Mouse (Mus musculus): ENCODE data around the gene Krtap9-3. TPM values are rescaled to one million over a fixed set of nuclear protein-coding genes. Genes with fewer than 3 reads are reported as not detected.
"Not testable (repeated sequence)": the region's sequence is repeated elsewhere in the genome, so short reads cannot be mapped to it uniquely, and the experiment has no call there.

Gene Krtap9-3
- not detected in 2 replicates for polyA plus RNA-seq (2014; fragmentation: Nextera tagmentation; extraction: Ambion mirVana)

GRCm38 (mm10) chr11:99597742-99598141, at the start of gene Krtap9-3:
Krtap9-3 (minus strand) TSS chr11:99598105.
- not testable (repeated sequence) for H3K4me3 ChIP-seq (replicated peaks; ENCODE audit: low read depth, low read length); H3K9ac ChIP-seq (replicated peaks; ENCODE audit: low read length); ATAC-seq (ENCODE audit: low FRiP score, low TSS enrichment); H3K4me2 ChIP-seq (ENCODE audit: low read length); DNase-seq; H3K36me3 ChIP-seq (ENCODE audit: control insufficient read depth, insufficient read depth, low read length); H3K9me3 ChIP-seq (ENCODE audit: control insufficient read depth, low read length); H3K4me1 ChIP-seq (ENCODE audit: control insufficient read depth, insufficient read depth, low read length); H3K27ac ChIP-seq (replicated peaks; ENCODE audit: low read depth, low read length); H3K27me3 ChIP-seq (ENCODE audit: control insufficient read depth, insufficient read depth, low read length)
- 87% methylated on average over 6 of the region's 6 CpGs for WGBS

DNA sequence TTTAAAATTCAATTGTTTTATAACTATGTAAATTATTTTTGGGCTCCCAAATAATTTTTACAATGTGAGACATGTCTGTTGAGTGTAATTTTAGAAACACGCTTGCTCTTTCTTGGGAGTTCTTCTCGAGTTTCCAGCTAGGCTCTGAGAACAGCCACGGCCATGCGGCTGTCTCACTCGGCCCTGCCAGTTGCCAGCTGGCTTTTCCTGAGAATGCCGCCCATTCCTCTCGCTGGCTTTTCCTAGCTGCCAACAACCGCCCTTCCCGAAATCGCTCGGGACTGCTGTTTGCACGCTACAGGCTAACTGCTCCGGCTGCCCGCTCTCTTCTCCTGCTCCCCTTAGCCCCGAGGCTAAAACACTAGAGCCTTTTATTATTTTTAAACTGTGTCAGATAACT, 48.5 kb upstream of the Krtap9-3 start:
- Histone ChIP-seq H3K27ac (replicated peaks; ENCODE audit: low read depth, low read length) (no peak overlapping the region), H3K4me2 (ENCODE audit: low read length) (no peak overlapping the region), H3K4me1 (ENCODE audit: control insufficient read depth, insufficient read depth, low read length) (no peaks in the 10 kb centered on the region), H3K9ac (replicated peaks; ENCODE audit: low read length) (no peak overlapping the region), H3K4me3 (replicated peaks; ENCODE audit: low read depth, low read length) (no peak overlapping the region), H3K36me3 (ENCODE audit: control insufficient read depth, insufficient read depth, low read length) (no peaks in the 10 kb centered on the region), H3K9me3 (ENCODE audit: control insufficient read depth, low read length) (no peaks in the 10 kb centered on the region), H3K27me3 (ENCODE audit: control insufficient read depth, insufficient read depth, low read length) (no peaks in the 10 kb centered on the region)
- DNase-seq (no peak), ATAC-seq (ENCODE audit: low FRiP score, low TSS enrichment) (no peak)
- 90% methylated on average over 15 of the region's 15 CpGs for WGBS

- no peaks in the 10 kb centered on the region for H3K27me3 ChIP-seq (ENCODE audit: control insufficient read depth, insufficient read depth, low read length)
- no peak overlapping the region for H3K9ac ChIP-seq (replicated peaks; ENCODE audit: low read length)
- no peaks in the 10 kb centered on the region for H3K9me3 ChIP-seq (ENCODE audit: control insufficient read depth, low read length)
- ATAC-seq (ENCODE audit: low FRiP score, low TSS enrichment) (no peak), DNase-seq (no peak)
- no peaks in the 10 kb centered on the region for H3K36me3 ChIP-seq (ENCODE audit: control insufficient read depth, insufficient read depth, low read length)
- H3K4me1 ChIP-seq (ENCODE audit: control insufficient read depth, insufficient read depth, low read length): no peaks in the 10 kb centered on the region
- H3K27ac ChIP-seq (replicated peaks; ENCODE audit: low read depth, low read length): no peak overlapping the region
- H3K4me3 ChIP-seq (replicated peaks; ENCODE audit: low read depth, low read length): no peak overlapping the region
- 78% methylated on average over 3 of the region's 3 CpGs for WGBS
- no peak overlapping the region for H3K4me2 ChIP-seq (ENCODE audit: low read length)
These were observed 46.4 kb upstream of the Krtap9-3 start for GRCm38 (mm10) chr11:99644351-99644750.

DNA sequence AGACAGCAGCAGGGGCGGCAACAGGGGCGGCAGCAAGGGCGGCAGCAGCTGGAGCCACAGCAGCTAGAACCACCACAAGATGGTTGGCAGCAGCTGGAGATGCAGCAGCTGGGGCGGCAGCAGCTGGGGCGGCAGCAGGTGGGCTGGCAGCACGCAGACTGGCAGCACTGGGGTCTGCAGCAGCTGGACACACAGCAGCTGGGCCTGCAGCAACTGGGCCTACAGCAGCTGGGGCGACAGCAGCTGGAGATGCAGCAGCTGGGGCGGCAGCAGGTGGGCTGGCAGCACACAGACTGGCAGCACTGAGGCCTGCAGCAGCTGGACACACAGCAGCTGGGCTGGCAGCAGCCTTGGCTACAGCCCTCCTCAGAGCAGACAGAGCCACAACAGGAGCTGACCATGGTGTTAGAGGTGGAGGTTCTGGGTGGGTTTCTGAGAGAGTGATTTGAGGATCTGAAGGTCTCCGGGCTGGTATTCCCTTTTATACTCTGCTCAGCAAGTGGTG, 45.8 kb upstream of the Krtap9-3 start, which contains the start of gene Krtap4-7:
Gene Krtap4-7 (minus strand): TSS at position 455 of the 505 bp plus-strand sequence.
- H3K9me3 ChIP-seq (ENCODE audit: control insufficient read depth, low read length); ATAC-seq (ENCODE audit: low FRiP score, low TSS enrichment); DNase-seq; H3K9ac ChIP-seq (replicated peaks; ENCODE audit: low read length); H3K27ac ChIP-seq (replicated peaks; ENCODE audit: low read depth, low read length); H3K4me2 ChIP-seq (ENCODE audit: low read length); H3K4me3 ChIP-seq (replicated peaks; ENCODE audit: low read depth, low read length); H3K36me3 ChIP-seq (ENCODE audit: control insufficient read depth, insufficient read depth, low read length); H3K4me1 ChIP-seq (ENCODE audit: control insufficient read depth, insufficient read depth, low read length); H3K27me3 ChIP-seq (ENCODE audit: control insufficient read depth, insufficient read depth, low read length): not testable (repeated sequence)
- 84% methylated on average over 9 of the region's 9 CpGs for WGBS

GRCm38 (mm10) chr11:99640926-99641325, 43.0 kb upstream of the Krtap9-3 start:
- H3K4me3 ChIP-seq (replicated peaks; ENCODE audit: low read depth, low read length): no peak overlapping the region
- ATAC-seq (ENCODE audit: low FRiP score, low TSS enrichment): no peak
- no peaks in the 10 kb centered on the region for H3K4me1 ChIP-seq (ENCODE audit: control insufficient read depth, insufficient read depth, low read length)
- H3K36me3 ChIP-seq (ENCODE audit: control insufficient read depth, insufficient read depth, low read length): no peaks in the 10 kb centered on the region
- no peak overlapping the region for H3K9ac ChIP-seq (replicated peaks; ENCODE audit: low read length)
- no peaks in the 10 kb centered on the region for H3K9me3 ChIP-seq (ENCODE audit: control insufficient read depth, low read length)
- 45% methylated on average over 1 of the region's 1 CpGs for WGBS
- no peaks in the 10 kb centered on the region for H3K27me3 ChIP-seq (ENCODE audit: control insufficient read depth, insufficient read depth, low read length)
- no peak for DNase-seq
- no peak overlapping the region for H3K27ac ChIP-seq (replicated peaks; ENCODE audit: low read depth, low read length)
- H3K4me2 ChIP-seq (ENCODE audit: low read length): no peak overlapping the region

DNA sequence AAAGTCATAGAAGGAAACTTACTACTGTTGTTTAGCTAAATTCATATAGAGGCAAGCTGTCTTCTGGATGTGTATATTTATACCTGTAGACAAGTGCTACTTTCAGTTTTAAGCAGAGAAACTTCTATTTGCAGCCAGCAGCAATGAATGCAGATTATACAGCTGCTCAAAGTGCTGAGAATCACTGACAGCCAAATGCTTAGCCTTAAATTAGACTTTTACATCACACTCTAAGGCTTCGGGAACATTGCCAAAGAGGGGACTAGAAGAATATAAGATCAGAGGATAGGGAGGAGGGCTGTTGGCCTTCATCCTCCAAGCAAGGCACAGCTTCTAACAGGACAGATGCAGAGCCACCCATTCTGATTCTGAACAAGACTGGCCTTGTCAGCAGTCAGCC, 39.2 kb upstream of the Krtap9-3 start:
- no peaks in the 10 kb centered on the region for H3K27me3 ChIP-seq (ENCODE audit: control insufficient read depth, insufficient read depth, low read length)
- no peak overlapping the region for H3K4me3 ChIP-seq (replicated peaks; ENCODE audit: low read depth, low read length)
- no peak overlapping the region for H3K27ac ChIP-seq (replicated peaks; ENCODE audit: low read depth, low read length)
- no peaks in the 10 kb centered on the region for H3K9me3 ChIP-seq (ENCODE audit: control insufficient read depth, low read length)
- DNase-seq (no peak), ATAC-seq (ENCODE audit: low FRiP score, low TSS enrichment) (no peak)
- 67% methylated on average over 1 of the region's 1 CpGs for WGBS
- H3K36me3 ChIP-seq (ENCODE audit: control insufficient read depth, insufficient read depth, low read length): no peaks in the 10 kb centered on the region
- H3K4me2 ChIP-seq (ENCODE audit: low read length): no peak overlapping the region
- H3K4me1 ChIP-seq (ENCODE audit: control insufficient read depth, insufficient read depth, low read length): no peaks in the 10 kb centered on the region
- H3K9ac ChIP-seq (replicated peaks; ENCODE audit: low read length): no peak overlapping the region

- 33% methylated on average over 8 of the region's 8 CpGs for WGBS
- H3K9me3 ChIP-seq (ENCODE audit: control insufficient read depth, low read length): no peaks in the 10 kb centered on the region
- no peak within 1 kb of the TSS for H3K4me2 ChIP-seq (ENCODE audit: low read length)
- H3K27me3 ChIP-seq (ENCODE audit: control insufficient read depth, insufficient read depth, low read length): no peaks in the 10 kb centered on the region
- ATAC-seq (ENCODE audit: low FRiP score, low TSS enrichment) (no peak), DNase-seq (no peak)
- no peak within 1 kb of the TSS for H3K4me3 ChIP-seq (replicated peaks; ENCODE audit: low read depth, low read length)
- no peaks in the 10 kb centered on the region for H3K36me3 ChIP-seq (ENCODE audit: control insufficient read depth, insufficient read depth, low read length)
- no peaks in the 10 kb centered on the region for H3K4me1 ChIP-seq (ENCODE audit: control insufficient read depth, insufficient read depth, low read length)
- no peak within 1 kb of the TSS for H3K27ac ChIP-seq (replicated peaks; ENCODE audit: low read depth, low read length)
- H3K9ac ChIP-seq (replicated peaks; ENCODE audit: low read length): no peak within 1 kb of the TSS
These were observed 36.8 kb upstream of the Krtap9-3 start, which contains the start of gene Krtap4-2 for GRCm38 (mm10) chr11:99634653-99635134. Krtap4-2 (minus strand) TSS chr11:99635084.

DNA sequence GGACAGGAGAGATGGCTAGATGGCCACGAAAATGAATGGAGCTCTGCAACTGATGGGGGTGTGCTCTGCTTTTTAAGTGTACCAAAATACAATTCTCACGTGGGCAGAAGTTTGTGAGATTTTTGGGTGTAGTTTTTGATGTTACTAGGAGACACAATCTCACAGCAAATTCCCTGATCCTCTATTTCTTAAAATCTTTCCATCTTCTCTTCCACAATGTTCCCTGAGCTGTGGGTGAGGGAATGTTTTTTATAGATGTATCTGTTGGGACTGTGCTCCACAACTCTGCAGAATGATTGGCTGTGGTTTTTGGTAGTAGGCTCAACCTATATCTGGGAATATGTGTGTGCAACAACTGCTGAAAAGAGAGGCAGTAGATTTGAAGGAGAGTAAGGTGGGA, 35.4 kb upstream of the Krtap9-3 start:
- H3K27ac ChIP-seq (replicated peaks; ENCODE audit: low read depth, low read length): no peak overlapping the region
- H3K27me3 ChIP-seq (ENCODE audit: control insufficient read depth, insufficient read depth, low read length): no peaks in the 10 kb centered on the region
- DNase-seq (no peak), ATAC-seq (ENCODE audit: low FRiP score, low TSS enrichment) (no peak)
- WGBS: 86% methylated on average over 2 of the region's 2 CpGs
- H3K36me3 ChIP-seq (ENCODE audit: control insufficient read depth, insufficient read depth, low read length): no peaks in the 10 kb centered on the region
- H3K9ac ChIP-seq (replicated peaks; ENCODE audit: low read length): no peak overlapping the region
- no peak overlapping the region for H3K4me3 ChIP-seq (replicated peaks; ENCODE audit: low read depth, low read length)
- H3K4me1 ChIP-seq (ENCODE audit: control insufficient read depth, insufficient read depth, low read length): no peaks in the 10 kb centered on the region
- H3K9me3 ChIP-seq (ENCODE audit: control insufficient read depth, low read length): no peaks in the 10 kb centered on the region
- no peak overlapping the region for H3K4me2 ChIP-seq (ENCODE audit: low read length)

DNA sequence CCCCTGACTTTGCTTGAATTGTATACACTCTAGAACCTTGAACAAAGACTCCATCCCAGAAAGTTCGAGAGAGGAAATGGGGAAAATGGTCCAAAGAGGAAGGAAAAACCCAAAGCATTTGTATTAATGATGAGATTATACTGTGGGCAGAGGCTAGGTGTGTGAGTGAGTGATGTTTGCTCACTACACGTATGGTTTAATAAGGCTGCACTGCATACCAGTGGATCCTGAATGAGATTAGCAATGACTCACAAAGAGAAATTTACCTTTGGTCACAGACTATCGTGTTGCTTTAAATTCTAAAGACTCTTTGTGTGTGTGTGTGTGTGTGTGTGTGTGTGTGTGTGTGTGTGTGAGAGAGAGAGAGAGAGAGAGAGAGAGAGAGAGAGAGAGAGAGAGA, 33.0 kb upstream of the Krtap9-3 start:
- Histone ChIP-seq H3K4me1 (ENCODE audit: control insufficient read depth, insufficient read depth, low read length) (no peaks in the 10 kb centered on the region), H3K4me2 (ENCODE audit: low read length) (no peak overlapping the region), H3K27ac (replicated peaks; ENCODE audit: low read depth, low read length) (no peak overlapping the region), H3K27me3 (ENCODE audit: control insufficient read depth, insufficient read depth, low read length) (no peaks in the 10 kb centered on the region), H3K36me3 (ENCODE audit: control insufficient read depth, insufficient read depth, low read length) (no peaks in the 10 kb centered on the region), H3K9me3 (ENCODE audit: control insufficient read depth, low read length) (no peaks in the 10 kb centered on the region), H3K4me3 (replicated peaks; ENCODE audit: low read depth, low read length) (no peak overlapping the region), H3K9ac (replicated peaks; ENCODE audit: low read length) (no peak overlapping the region)
- ATAC-seq (ENCODE audit: low FRiP score, low TSS enrichment) (no peak), DNase-seq (no peak)
- 84% methylated on average over 3 of the region's 3 CpGs for WGBS
